Mouse (Mus musculus): ENCODE data around the gene Mn1. TPM values are rescaled to one million over a fixed set of nuclear protein-coding genes. Genes with fewer than 3 reads are reported as not detected.

The Mn1 gene
- polyA plus RNA-seq (2017; shearing (Covaris generic)) = not detected

DNA sequence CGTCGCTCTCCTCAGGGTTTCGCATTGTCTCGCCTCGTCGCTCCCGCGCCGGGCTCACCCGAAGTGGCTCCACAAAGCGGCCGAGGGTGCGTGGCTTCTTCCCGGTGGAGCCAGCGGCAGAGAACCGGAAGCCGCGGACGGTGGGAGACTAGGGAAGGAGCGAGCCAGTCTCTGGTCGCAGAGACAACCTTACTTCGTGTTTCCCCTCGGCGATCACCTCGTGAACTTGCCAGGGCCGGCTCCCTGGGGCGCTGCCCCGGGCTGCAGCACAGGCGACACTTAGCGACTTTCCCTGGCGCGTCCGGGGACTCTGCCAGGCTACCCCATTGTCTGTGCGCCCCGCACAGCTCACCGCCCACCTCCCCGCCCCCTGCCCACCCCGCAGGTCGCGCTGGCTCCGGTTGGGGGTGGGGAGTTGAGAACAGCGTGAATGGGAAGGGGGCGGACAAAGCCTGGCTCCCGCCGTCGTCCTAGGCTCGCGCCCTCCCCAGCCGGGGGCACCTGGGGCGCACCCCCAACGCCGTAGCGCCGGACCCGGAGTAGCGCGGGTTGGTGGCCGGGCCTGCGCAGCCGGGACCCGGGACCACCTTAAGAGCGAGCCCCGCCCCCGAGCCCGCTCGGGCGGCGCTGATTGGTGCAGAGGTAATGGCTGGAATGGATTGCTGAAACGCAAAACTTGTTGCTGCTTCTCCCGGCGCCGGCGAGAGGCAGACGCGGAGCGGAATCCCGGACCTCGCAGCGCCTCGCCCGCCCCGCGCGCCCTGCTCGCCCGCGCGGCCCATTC lies at the start of gene Mn1:
Gene Mn1, plus strand, starts transcription at position 772 of the 784 bp plus-strand sequence.
- ATAC-seq = no peak

DNA sequence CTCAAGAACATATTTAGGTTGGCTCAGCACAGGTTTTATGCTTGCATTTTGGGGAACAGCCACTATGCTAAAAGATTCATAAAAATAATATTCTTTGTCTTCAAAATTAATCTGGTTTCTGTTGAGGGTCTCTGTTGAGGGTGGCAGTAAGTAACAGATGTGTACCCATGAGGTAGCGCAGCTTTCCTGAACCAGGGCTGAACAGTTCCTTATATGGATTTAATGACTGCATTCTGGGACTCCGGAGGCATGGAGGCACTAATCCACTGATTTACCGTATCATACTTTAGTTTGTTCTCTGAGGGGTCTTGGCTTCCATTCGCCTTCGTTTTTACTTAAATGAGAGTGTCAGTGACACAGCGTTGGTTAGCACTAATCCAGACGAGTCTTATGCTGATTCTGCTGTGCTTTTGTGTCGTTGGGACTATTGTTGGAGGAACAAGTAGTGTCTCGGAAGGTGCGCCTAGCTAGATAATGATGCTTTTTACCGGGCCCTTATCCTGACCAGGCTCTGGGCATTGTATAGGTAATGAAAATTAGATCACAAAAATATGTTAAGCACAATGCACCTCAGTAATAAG lies 49.1 kb upstream of the Mn1 start:
- ATAC-seq = no peak

DNA sequence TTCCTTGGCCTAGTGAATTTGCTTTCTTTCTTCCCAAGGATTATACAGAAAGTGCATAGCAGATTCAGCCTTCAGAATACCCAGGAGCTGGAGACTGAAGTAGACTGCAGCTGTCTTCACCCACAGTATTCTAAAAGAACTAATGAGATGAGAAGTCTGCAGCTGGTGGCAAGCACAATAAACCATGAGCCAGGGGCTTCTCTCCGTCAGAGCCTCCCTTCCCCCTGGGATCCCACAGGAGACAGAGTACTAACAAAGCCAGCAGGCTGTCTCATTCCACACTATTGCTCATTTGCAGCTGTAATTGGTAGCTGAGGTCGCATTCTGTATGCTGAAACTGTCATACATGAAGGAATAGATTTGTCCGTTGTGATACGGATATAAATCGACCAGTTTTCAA lies 48.6 kb upstream of the Mn1 start:
- ATAC-seq = no peak

DNA sequence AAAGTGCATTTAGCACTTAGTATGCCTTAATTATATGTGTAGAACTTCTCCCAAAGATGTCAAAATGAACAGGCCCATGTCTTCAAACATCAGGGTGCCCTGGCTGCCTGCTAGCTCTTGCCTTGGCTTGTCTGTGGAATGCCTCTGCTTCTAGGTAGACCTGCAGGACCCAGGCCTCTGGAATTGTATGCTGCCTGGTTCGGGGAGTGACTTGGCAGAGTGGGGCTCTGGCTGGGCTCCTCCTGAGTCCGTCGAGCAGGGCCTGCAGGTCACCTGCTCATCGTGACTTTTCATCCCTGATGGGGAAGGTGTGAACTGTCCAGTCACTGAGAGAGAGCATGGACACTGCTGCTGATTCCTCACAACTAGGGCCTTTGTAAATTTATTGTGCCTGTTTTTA lies 41.5 kb upstream of the Mn1 start:
- no peak for ATAC-seq

DNA sequence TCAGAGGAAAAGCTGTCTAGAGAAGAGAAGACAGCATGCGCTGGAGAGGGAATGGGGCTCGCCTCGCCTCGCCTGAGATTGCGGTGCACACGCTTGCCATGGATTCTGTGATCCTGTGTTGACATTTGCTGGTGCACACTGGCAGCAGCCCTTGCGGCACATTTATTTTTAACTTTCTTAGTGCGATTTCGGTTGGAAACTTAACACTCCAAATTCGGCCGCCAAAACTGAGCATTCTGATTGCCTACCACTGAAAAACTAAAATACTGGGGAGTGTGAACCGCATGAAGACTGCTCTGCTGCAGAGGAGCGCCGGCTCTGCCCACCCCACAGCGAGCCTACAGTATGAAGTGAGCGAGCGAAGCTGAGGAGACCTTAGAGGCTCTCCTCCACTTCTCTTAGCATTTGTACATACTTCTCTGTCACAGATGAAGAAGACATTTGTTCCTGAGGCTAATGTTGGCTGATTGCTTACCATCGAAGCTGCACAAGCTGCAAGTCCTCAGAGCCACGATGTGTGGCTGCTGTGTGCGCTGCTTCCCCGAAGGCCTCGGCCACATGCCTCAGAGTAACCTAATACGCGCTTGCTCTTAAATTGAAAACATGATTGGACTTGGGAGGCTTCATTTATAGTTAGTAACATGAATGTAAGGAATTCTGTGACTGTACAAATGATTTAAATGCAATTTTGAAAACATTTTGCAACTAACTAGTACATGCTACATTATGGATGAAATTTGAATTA lies 40.7 kb upstream of the Mn1 start:
- no peak for ATAC-seq

DNA sequence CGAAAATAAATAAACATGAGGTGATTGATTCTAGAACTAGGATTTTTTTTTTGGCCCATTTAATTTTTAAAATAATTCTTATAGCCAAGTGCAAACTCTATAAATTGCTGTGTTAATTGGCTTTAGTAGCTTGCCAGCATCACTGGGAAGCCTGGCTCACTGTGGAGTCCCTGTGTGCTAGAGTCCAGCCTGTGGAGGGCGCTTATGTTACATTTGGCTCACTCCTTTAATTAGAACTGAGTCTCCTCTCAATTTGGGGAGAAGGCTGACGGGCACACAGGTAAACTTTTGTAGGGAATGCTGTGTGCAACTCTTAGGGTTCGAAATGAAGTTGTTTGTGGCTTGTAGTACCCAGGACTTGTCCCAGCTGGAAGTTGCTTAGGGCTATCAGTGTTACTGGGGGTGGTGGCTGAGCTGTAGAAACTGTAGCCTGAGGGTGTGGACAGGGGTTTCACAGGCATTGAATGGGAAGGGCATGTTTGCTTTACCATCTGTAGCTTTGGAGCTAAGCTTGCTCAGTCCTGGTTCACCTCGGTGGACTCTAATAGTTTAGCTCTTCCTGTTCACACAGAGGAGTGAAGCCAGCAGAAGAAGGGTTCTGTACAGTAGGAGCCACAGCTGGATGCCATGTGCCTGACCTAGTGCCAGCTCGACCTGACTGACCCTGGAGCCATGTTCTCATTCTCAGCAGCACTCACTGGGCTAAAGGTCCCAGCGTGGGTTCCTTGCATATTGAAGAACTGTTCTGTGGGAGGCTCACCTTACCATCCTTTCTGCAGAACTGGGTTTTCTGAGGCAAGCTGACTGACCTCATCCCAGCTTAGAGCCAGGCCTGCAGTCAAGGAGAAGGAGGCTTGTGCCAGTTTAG lies 38.8 kb upstream of the Mn1 start:
- no peak for ATAC-seq

DNA sequence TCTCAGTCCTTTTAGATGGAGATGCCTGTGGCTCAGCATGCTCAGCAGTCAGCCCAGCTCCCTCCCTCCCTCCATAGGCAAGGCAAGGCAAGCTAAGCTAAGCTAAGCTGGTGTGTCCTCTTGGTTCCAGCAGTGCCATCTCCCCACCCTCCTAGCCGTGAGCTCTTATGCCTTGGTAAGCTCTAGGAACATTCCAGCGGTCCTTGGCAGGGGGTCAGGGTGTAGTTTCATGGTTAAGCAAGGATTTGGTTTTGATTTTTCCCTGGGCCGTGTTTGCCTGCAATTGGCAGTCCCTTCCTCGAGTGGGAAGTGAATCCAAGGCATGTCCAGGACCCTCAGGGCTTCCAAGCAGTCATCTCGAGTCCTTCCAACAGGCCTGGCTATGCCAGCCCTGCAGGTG lies 33.8 kb upstream of the Mn1 start:
- ATAC-seq = no peak

DNA sequence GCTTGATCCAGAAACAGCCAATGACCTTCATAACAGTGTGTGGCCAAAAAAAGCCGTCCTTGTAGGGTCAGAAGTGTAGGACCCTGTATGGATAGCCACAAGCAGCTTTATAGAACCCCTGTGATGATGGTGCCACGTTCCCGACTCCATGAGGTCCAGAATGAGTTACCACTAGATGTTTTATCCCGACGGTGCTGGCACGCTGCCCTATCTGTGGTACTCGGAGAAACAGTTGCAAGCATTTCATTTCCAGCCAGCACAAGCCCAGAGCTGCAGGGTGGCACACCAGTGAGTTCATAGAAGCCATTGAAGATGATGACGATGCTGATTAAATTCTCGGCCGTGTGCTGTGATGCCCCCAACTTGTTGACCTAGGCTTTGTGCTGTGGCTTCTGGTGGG lies 26.3 kb upstream of the Mn1 start:
- ATAC-seq = no peak

DNA sequence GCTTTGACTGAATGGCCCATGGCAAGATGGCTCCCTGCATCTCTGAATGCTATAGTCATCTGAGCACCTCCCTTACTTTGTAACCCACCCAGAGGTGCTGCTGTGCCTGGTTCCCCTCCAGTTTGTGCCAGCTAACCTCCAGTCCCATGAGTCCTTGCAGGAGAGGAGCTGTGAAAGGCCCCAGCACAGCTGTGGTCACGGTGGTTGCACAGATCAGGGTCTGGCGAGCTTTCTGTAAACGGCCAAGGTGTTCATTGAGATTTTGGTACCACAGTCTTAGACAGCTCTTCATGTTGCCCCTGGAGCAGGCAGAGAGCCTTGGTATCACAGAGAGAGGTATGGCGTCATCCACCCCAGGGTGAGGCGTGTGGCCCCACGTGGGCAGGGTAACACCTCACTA lies 25.7 kb upstream of the Mn1 start:
- no peak for ATAC-seq

DNA sequence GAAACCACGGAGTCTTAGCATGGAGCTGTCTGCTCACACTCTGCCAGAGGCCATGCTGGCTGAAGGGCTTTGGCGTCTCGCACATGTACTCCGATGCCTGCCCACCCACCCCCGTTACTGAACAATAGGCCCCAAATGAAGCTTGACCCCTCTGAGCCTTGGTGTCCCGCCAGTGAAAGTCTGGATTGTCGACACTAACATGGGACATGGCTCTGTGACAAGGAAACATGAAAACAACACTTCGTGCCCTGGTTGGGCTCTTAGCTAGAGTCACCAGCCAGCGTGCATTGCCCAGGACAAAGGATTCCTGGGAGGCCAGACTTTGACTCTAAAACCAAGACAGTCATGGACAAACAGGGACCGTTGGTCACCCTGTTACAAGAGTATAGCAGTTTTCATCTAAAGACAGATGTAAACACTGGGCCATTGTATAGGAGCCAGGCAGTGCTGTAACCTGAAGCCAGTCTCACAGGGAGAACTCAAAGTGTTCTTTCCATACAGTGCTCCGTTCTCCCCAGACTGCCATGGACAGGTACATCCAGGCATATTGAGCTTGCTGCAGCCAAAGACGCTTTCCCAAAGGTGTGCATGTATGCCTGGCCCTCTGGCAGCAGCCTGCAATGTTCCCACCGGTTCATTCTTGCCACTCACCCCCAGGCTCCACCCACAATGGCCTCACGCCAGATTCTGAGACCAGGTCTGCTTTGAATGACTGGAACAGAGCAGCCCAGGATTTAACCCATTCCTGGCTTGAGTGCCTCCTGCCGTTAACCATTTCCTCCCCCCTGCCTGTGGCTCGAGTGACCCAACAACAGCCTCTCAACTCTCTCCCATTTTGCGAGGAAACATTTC lies 23.6 kb upstream of the Mn1 start:
- ATAC-seq = no peak

DNA sequence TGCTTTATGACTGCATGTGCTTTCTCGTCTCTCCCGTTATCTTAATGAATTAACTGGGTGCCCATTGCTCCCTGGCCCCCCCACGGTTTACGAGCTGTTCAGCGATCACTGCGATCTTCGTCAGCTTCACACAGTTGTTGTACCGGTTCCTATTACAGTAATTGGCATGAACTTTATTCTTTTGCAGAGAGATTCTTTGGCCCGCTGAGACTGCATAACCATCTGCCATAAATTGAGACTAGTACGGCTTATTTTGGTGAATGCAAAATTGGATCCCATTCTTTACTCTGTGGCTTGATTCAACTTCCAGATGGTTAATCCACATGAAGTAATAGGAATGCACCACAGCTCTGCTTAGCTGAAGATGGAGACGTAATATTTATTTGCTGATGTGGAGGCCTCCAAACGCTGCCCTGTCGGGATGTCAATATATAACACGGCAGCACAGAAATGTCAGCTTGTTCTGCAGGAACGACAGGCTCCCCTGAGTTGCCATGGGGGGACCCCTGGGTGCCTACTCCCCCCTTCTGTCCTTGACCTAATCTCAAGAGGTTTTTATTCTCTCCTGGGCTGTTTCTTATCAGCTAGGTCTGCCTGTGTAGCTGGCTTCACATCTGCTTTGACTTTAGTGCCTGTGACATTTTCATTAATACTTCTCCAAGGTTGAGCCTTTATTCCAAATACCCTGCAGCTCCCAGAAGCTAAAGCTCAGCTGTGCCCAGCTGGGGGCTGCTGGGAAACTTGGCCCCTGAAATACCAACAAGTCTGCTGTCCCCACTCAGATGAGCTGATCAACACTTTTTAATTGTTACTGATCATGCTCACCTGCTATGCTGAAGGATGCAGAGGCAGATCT lies 22.7 kb upstream of the Mn1 start:
- ATAC-seq = no peak

DNA sequence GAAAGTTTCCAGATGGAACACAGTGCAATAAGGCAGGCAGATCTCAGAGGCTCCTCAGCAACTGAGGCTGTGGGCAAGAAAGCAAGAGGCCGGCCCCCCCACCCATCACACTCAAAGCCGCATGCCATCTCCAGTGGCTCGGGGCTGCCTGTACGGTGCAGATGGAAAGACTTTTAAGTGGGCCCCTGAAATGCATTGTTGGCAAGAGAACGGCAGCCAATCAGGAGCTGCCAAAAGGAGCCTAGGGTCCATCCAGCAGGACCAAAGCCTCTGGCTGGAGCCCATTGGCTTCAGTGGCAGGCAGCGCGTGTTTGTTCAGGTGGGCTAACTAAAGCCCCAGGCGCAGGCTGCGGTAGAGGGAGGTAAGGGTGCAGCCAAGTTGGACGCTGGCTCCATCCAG lies 21.4 kb upstream of the Mn1 start:
- no peak for ATAC-seq

DNA sequence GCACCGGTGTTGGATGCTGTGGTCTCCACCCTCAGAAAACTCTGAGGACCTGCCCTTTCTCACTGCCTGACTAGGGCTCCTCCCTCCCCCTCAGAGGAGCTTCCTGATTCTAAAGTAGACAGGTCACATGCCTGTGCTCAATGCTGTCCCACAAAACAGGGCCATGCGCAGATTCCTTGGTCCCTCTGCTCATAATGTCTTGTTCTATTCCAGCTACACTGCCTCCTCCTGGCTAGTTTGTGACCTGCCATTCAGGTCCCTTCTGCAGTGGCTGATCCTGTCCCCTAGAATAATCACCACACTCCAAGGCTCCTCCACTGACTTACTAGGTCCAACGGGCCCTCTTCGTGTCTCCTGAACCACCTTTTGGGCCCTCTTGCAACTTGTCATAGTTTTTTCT lies 21.0 kb upstream of the Mn1 start:
- ATAC-seq = no peak

DNA sequence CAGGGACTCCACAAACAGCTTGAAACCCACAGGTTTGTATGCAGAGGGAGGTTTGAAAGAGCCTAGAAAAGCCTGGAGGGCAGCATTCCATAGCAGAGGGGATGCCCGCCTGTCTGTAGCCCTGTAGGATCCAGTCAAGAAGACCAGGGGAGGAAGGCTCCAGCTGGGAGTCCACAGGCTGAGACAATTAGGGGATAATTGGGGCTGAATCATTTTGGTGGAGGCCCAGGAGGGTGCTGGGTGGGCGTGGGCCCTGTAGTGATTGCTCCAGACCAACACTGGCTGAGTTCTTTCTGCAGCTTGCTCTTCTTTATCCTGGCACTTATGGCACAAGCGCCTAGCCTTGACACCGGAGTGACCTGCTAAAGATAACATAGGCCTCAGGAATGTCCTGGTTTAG lies 18.7 kb upstream of the Mn1 start:
- ATAC-seq = no peak

DNA sequence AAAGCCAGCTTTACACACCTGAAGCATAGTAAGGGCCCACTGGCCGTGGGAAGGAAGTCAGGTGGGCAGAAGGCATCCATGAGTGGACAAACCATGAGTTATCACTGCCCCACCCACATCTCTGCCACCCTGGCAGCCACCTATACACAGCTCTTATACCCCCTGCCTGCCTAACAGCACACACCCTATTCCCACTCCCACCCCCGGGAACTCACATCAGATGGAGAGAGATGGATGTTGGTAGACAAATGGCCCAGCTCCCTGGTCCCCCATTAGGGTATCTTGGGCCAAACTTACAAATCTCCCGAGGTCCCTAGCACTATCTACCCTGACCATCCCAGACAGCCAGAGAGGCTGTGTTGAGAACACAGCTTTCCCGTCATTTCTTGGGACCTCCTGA lies 17.9 kb upstream of the Mn1 start:
- no peak for ATAC-seq

DNA sequence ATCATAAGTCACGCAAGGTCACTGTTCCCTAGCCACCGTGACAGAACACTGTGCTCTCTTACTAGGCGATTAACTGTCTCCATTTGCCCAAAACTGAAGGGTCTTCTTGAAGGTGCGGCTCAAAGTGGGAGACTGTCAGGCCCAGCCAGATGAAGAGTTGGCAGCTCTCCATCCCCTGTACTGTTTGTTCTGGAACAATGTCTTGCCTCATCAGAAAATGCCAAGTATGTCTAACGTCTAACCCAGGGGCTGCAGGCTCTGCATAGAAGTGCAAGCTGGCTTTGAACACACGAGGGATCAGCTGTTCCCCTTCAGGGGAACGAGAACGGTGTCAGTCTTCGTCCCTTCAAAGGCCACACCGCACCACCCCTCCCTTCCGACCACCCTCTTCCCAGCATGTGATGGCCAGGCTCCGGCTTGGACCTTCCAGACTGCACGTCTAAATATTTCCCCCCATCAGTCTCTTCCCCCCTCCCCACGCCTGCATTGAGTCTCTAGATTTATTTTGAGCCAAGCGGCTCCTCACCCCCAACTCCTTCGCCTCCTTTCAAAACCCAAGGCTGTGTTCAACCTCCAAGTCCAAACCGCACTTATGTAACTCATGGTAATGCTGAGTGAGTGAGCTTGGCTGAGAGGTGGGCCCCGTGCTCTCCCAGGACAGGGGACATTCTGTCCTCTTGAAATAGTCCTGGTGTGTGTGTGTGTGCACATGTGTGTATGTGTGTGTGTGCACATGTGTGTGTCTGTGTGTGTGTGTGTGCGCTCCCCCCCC lies 15.1 kb upstream of the Mn1 start:
- ATAC-seq = no peak

DNA sequence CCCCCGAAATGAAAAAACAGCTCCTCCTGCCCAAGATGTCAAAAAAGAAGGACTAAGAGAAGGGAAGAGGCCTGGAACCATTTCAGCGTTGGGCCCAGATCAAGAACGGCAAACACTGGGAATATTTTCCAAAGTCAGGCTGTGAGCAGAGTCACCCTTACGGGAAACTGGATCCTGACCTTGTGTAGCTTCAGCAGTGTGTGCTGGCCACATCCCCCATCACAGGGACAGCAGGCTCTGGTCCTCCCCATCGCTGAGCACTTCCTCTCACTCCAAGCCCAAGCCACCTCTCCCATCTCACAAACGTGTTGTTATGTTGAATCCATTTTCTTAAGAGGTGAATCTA lies 14.5 kb upstream of the Mn1 start:
- no peak for ATAC-seq

DNA sequence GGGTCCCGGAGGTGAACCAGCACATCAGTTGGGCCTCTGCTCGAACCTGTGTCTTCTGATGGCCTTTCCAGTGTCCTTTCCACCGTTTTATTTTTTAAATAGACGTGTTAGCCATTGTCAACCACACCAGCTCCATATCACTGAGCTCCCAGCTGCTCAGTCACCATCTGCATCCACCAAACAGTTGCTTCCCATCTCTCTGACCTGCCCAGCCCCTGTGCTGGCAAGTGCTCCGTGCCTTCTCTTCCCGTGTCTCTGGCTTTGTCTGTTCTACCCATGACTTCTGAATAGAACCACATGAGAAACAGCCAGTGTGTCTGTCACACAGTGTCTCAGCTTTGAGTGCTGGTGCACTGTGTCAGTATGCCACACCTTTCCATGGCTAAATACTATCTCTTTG lies 12.4 kb upstream of the Mn1 start:
- no peak for ATAC-seq

DNA sequence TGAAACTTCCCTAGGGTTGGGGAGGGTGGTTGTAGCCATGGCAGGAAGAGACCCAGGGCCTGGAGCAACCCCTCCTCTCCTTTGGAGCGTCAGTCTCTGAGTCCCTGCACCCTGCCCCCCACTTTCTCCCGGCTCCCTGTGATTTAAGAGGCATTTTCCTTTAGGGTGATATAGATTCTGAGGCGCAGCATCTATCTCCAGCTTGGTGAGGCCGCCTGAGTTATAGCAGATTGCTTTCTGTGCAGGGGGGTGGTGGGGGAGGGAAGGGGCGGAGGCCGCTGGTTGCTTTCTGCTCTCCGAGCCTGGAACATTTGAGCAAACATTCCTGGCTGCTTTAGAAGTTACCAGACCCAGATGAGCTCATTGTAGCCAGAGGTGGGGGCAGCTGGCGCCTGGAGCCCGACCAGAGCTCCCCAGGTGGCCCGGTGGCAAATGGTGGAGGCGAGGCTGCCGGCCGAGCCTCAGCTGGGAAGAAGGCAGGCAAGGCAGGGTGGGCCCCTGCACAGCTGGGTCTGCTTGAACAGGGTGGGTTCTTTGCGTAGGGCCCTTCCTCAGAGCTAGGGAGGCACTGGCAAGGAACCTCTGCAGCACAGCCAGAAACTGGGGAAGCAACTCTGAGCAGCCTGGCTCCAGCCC lies 8.6 kb upstream of the Mn1 start:
- ATAC-seq = no peak

Data from inflammation-experienced regulatory T-cells, adult 6 months (primary cell).